Mouse (Mus musculus): ENCODE measurements around the gene Olfm3.

Olfm3 gene

GRCm38 (mm10) chr3:115081371-115081770, 177.5 kb downstream of the Olfm3 start:
- DNase-seq, result no peak

GRCm38 (mm10) chr3:115082947-115083346, 179.1 kb downstream of the Olfm3 start:
- DNase-seq, result no peak

GRCm38 (mm10) chr3:115088281-115088680, 184.4 kb downstream of the Olfm3 start:
- DNase-seq, result no peak

GRCm38 (mm10) chr3:115090670-115091069, 186.8 kb downstream of the Olfm3 start:
- DNase-seq, result no peak

GRCm38 (mm10) chr3:115095496-115095895, 191.6 kb downstream of the Olfm3 start:
- no peak for DNase-seq

- DNase-seq, result no peak
Observed at GRCm38 (mm10) chr3:115099590-115099989, 195.7 kb downstream of the Olfm3 start.

- DNase-seq, result no peak
Observed at GRCm38 (mm10) chr3:115104155-115104801, 200.4 kb downstream of the Olfm3 start.

- DNase-seq, result no peak
Observed at GRCm38 (mm10) chr3:115104802-115105493, 201.1 kb downstream of the Olfm3 start.

GRCm38 (mm10) chr3:115145722-115146121, 241.8 kb downstream of the Olfm3 start:
- no peak for DNase-seq

- DNase-seq, result no peak
Observed at GRCm38 (mm10) chr3:115146244-115146643, 242.4 kb downstream of the Olfm3 start.

GRCm38 (mm10) chr3:115158903-115159473, 255.1 kb downstream of the Olfm3 start:
- DNase-seq, result no peak

- DNase-seq, result no peak
Observed at GRCm38 (mm10) chr3:115174625-115175024, 270.7 kb downstream of the Olfm3 start.
